Mouse (Mus musculus) olfactory bulb, adult 2 months (tissue): ENCODE data around the gene Elob. TPM values are rescaled to one million over a fixed set of nuclear protein-coding genes. Genes with fewer than 3 reads are reported as not detected.

Experiments used
- H3K27ac ChIP-seq: fragments of 200-500 bp; 2 replicates; pipeline ENCODE4 v1.5.1; 2012; ENCODE audit warnings: low read depth, low read length; ENCODE audit not compliant: insufficient read depth
- H3K4me1 ChIP-seq: fragments of 200-500 bp; 2 replicates; pipeline ENCODE4 v1.6.1; 2012; ENCODE audit warnings: low read length; ENCODE audit not compliant: control insufficient read depth, insufficient read depth
- H3K4me3 ChIP-seq: fragments of 200-500 bp; 2 replicates; pipeline ENCODE4 v1.5.1; 2012; ENCODE audit warnings: mild to moderate bottlenecking, low read depth, low read length, moderate library complexity; ENCODE audit not compliant: insufficient read depth
- CTCF ChIP-seq: fragments of 200-500 bp; IDR thresholded peaks from 2 replicates; pipeline ENCODE4 v1.5.1; 2012; ENCODE audit warnings: low read depth, mild to moderate bottlenecking, low read length, moderate library complexity; ENCODE audit not compliant: insufficient read depth
- POLR2A ChIP-seq: fragments of 200-500 bp; IDR thresholded peaks from 2 replicates; pipeline ENCODE4 v1.6.1; 2012; ENCODE audit warnings: mild to moderate bottlenecking, low read depth, low read length, moderate library complexity; ENCODE audit not compliant: insufficient read depth
- WGBS: fragments of 180-500 bp; shearing (Covaris S2); methylation state at CpG from one replicate; pipeline ENCODE4 v1.1.7; 2018; 5-methylcytosine and 5-hydroxymethylcytosine counted together
- polyA plus RNA-seq: library from polyadenylated mRNA; stranded (reverse); fragments of >200 nt; gene quantifications from 2 replicates; pipeline ENCODE4 v1.2.4, GENCODE M21; 2012; ENCODE audit warnings: low replicate concordance; ENCODE audit not compliant: missing spikeins, insufficient read depth, insufficient read length

Gene Elob
- polyA plus RNA-seq, 1 experiment = not detected

DNA sequence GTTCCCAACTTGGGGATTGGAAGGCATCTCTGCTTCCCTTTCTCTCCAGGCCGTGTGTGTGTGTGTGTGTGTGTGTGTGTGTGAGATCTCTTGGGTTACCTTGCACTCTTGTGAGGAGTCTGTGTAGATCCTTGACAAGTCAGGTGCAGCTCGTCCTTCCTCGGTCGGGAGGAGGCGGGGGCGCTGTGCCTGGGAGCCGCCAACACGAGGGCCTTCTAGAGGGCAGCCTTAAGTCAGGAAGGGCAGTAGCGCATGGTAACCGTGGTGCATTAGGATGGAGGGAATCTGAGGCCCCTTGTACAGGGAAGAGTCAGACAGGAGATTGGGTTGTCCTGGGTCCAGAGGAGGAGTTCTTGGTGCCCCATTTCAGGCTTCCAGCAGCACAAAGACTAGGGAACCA, 52.7 kb downstream of the Elob start:
- Histone ChIP-seq H3K4me1 (peaks cover 3% of the 10 kb centered on the region; the same call in 1 of the 2 replicates), H3K4me3 (no peak overlapping the region), H3K27ac (no peak overlapping the region)
- TF ChIP-seq POLR2A (no peak), CTCF (no peak)
- WGBS = 85% methylated on average over 10 of the region's 10 CpGs

Other genes with a start within 250 kb of the Elob start
- gene Zfp13, start 229.6 kb downstream of the Elob start, polyA plus RNA-seq = not detected in 2 replicates
- gene Zscan10, start 228.3 kb downstream of the Elob start, polyA plus RNA-seq = not detected in 2 replicates
- gene Mmp25, start 183.9 kb downstream of the Elob start, polyA plus RNA-seq = not detected in 2 replicates
- gene Bicdl2, start 168.6 kb downstream of the Elob start, polyA plus RNA-seq = not detected in 2 replicates
- gene Hcfc1r1, start 155.5 kb downstream of the Elob start, polyA plus RNA-seq = not detected in 2 replicates
- not detected in 2 replicates for gene Thoc6, start 155.3 kb downstream of the Elob start, polyA plus RNA-seq
- not detected in 2 replicates for gene Tnfrsf12a, start 151.7 kb downstream of the Elob start, polyA plus RNA-seq
- gene Cldn6, start 149.9 kb downstream of the Elob start, polyA plus RNA-seq = not detected in 2 replicates
- gene Cldn9, start 145.1 kb downstream of the Elob start, polyA plus RNA-seq = not detected in 2 replicates
- gene 1520401A03Rik, start 106.4 kb downstream of the Elob start, polyA plus RNA-seq = not detected in 2 replicates
- not detected in 2 replicates for gene Pkmyt1, start 102.8 kb downstream of the Elob start, polyA plus RNA-seq
- gene Paqr4, start 88.3 kb downstream of the Elob start, polyA plus RNA-seq = not detected in 2 replicates
- not detected in 2 replicates for gene Kremen2, start 83.3 kb downstream of the Elob start, polyA plus RNA-seq
- not detected in 2 replicates for gene Flywch1, start 57.5 kb downstream of the Elob start, polyA plus RNA-seq
- not detected in 2 replicates for gene Flywch2, start 43.1 kb downstream of the Elob start, polyA plus RNA-seq
- 383 and 683 TPM in 2 replicates for gene Srrm2, start 38.6 kb downstream of the Elob start, polyA plus RNA-seq
- not detected in 2 replicates for gene Prss33, start 6.9 kb upstream of the Elob start, polyA plus RNA-seq
- gene Prss32, start 14.7 kb upstream of the Elob start, polyA plus RNA-seq = not detected in 2 replicates
- not detected in 2 replicates for gene Prss41, start 15.0 kb upstream of the Elob start, polyA plus RNA-seq
- not detected in 2 replicates for gene Prss21, start 38.9 kb upstream of the Elob start, polyA plus RNA-seq
- not detected in 2 replicates for gene Dcpp1, start 51.7 kb upstream of the Elob start, polyA plus RNA-seq
- gene Dcpp2, start 51.7 kb upstream of the Elob start, polyA plus RNA-seq = not detected in 2 replicates
- not detected in 2 replicates for gene Dcpp3, start 88.3 kb upstream of the Elob start, polyA plus RNA-seq
- not detected in 2 replicates for gene Sbp, start 112.5 kb upstream of the Elob start, polyA plus RNA-seq
- not detected in 2 replicates for gene Sbpl, start 126.1 kb upstream of the Elob start, polyA plus RNA-seq
- gene Prss30, start 151.4 kb upstream of the Elob start, polyA plus RNA-seq = not detected in 2 replicates
- not detected in 2 replicates for gene Prss22, start 169.0 kb upstream of the Elob start, polyA plus RNA-seq
- not detected in 2 replicates for gene Prss27, start 209.0 kb upstream of the Elob start, polyA plus RNA-seq
- gene Kctd5, start 244.3 kb upstream of the Elob start, polyA plus RNA-seq = not detected in 2 replicates